In the genomic region with DNA sequence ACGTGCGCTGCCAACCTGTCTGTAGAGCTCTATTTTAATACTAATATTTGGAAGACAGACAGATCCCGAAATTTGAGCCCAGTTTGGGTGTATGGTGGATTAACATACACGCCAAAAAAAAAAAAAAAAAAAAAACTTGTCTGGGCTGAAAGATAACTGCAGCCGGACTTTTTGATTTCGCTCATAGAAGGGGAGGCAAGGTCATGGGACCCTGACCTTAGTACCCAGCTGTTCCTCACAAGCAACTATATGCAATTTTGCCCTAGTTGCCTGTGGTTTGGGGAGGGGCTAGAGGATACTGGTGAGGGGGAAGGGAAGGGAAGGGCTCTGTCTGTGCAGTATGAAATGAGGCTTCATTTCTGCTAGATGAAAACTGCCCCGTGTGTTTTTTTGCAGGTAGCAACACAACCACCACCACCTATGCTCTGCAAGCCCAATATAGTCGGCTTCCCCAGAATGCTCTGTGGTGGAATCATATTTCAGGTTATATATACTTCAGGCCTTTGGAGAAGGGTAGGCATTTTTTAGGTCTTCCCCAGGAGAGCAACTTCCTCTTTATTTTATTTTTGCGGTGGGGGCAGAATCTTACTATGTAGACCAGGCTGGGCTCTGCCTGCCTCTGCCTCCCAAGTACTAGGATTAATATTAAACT, we compare ENCODE assay signal across 8 mouse cellular contexts. TPM values are rescaled to one million over a fixed set of nuclear protein-coding genes. Genes with fewer than 3 reads are reported as not detected.
DNase-seq lines count a peak whose midpoint lies in the region; ATAC-seq lines count a peak whose summit lies in the region.

No protein-coding gene starts in this region.

- H3K27me3 ChIP-seq in erythroblast, embryonic 14.5 days (ENCODE audit: control insufficient read depth) = no peaks in the 10 kb centered on the region
- no peaks in the 10 kb centered on the region for H3K27me3 ChIP-seq in forebrain, embryonic 13.5 days
- no peaks in the 10 kb centered on the region for H3K27me3 ChIP-seq in liver, embryonic 16.5 days (ENCODE audit: control insufficient read depth, insufficient read depth, low read depth, low read length)

- peak; percentile 78 for DNase-seq in 416B (ENCODE audit: low read depth)
- DNase-seq in frontal cortex, postnatal 25 days (ENCODE audit: low spot score in 2 of 2) = no peak
- no peak for DNase-seq in spleen, adult 12 weeks (ENCODE audit: low spot score)
- no peak for DNase-seq in embryo, embryonic 11 days

- H3K36me3 ChIP-seq in erythroblast, embryonic 14.5 days (ENCODE audit: control insufficient read depth) = peaks cover 54% of the 10 kb centered on the region
- H3K36me3 ChIP-seq in forebrain, embryonic 13.5 days (ENCODE audit: poor library complexity, severe bottlenecking) = peaks cover 27% of the 10 kb centered on the region
- H3K36me3 ChIP-seq in liver, embryonic 16.5 days (ENCODE audit: control insufficient read depth, insufficient read depth) = no peaks in the 10 kb centered on the region

- H3K4me3 ChIP-seq in erythroblast, embryonic 14.5 days (replicated peaks) = peak overlapping the region; percentile 73
- H3K4me3 ChIP-seq in forebrain, embryonic 13.5 days = peak overlapping the region; percentile 78
- H3K4me3 ChIP-seq in liver, embryonic 16.5 days (ENCODE audit: low read depth, low read length) = peak overlapping the region; percentile 97

- H3K9me3 ChIP-seq in erythroblast, embryonic 14.5 days (ENCODE audit: control insufficient read depth, low read length) = no peaks in the 10 kb centered on the region
- H3K9me3 ChIP-seq in forebrain, embryonic 13.5 days (replicated peaks) = no peaks in the 10 kb centered on the region
- H3K9me3 ChIP-seq in liver, embryonic 16.5 days (replicated peaks; ENCODE audit: control insufficient read depth, low read length) = no peaks in the 10 kb centered on the region

- ATAC-seq in erythroblast, adult 5-6 weeks (replicated peaks; ENCODE audit: low FRiP score, poor library complexity, severe bottlenecking) = no peak
- no peak for ATAC-seq in forebrain, embryonic 13.5 days
- no peak for ATAC-seq in liver, embryonic 16.5 days (ENCODE audit: low read depth)

- H3K27ac ChIP-seq in forebrain, embryonic 13.5 days = peak overlapping the region; percentile 94
- peak overlapping the region; percentile 99 for H3K27ac ChIP-seq in liver, embryonic 16.5 days (ENCODE audit: low read length)

- WGBS in forebrain, embryonic 13.5 days = 66% methylated on average over 9 of the region's 9 CpGs
- WGBS in liver, embryonic 16.5 days (ENCODE audit: insufficient replicate concordance) = 18% methylated on average over 9 of the region's 9 CpGs

- peak overlapping the region; percentile 87 for H3K9ac ChIP-seq in forebrain, embryonic 13.5 days
- H3K9ac ChIP-seq in liver, embryonic 16.5 days (ENCODE audit: low read depth, low read length) = peak overlapping the region; percentile 95

- peaks cover 97% of the 10 kb centered on the region for H3K4me1 ChIP-seq in erythroblast, embryonic 14.5 days (ENCODE audit: control insufficient read depth)
- H3K4me1 ChIP-seq in forebrain, embryonic 13.5 days = peaks cover 67% of the 10 kb centered on the region
- H3K4me1 ChIP-seq in liver, embryonic 16.5 days (ENCODE audit: control insufficient read depth, low read depth, low read length) = peaks cover 61% of the 10 kb centered on the region

- H3K4me2 ChIP-seq in forebrain, embryonic 13.5 days = peak overlapping the region; percentile 98
- peak overlapping the region; percentile 98 for H3K4me2 ChIP-seq in liver, embryonic 16.5 days (ENCODE audit: low read depth, low read length)

RNA-seq across cellular contexts. Expression of a gene that starts 0.5 kb away (rescaled TPM):
- polyA plus RNA-seq in erythroblast, embryonic 14.5 days (2012) = 4.5 and 5.5 TPM in 2 replicates
- total RNA-seq in erythroblast, adult 5-6 weeks (2015; ENCODE audit: low replicate concordance) = 17.3 and 43.3 TPM in 2 replicates
- total RNA-seq in erythroblast, adult 5-6 weeks (2017; ENCODE audit: low replicate concordance) = 26.8 and 32.5 TPM in 2 replicates
- 34.9 and 38.1 TPM in 2 replicates for polyA plus RNA-seq in forebrain, embryonic 13.5 days (2015; fragmentation: Nextera tagmentation; extraction: Ambion mirVana)
- 23.4 and 24.3 TPM in 2 replicates for polyA plus RNA-seq in liver, embryonic 16.5 days (2015; fragmentation: Nextera tagmentation; extraction: Ambion mirVana)

RNA-seq across cellular contexts. Expression of a gene that starts 7.5 kb away (rescaled TPM):
- 7.7 and 10.0 TPM in 2 replicates for polyA plus RNA-seq in erythroblast, embryonic 14.5 days (2012)
- total RNA-seq in erythroblast, adult 5-6 weeks (2015; ENCODE audit: low replicate concordance) = 15.8 and 21.3 TPM in 2 replicates
- total RNA-seq in erythroblast, adult 5-6 weeks (2017; ENCODE audit: low replicate concordance) = 33.6 and 77.5 TPM in 2 replicates
- polyA plus RNA-seq in forebrain, embryonic 13.5 days (2015; fragmentation: Nextera tagmentation; extraction: Ambion mirVana) = 81.5 and 95.5 TPM in 2 replicates
- polyA plus RNA-seq in liver, embryonic 16.5 days (2015; fragmentation: Nextera tagmentation; extraction: Ambion mirVana) = 32.7 and 33.7 TPM in 2 replicates

RNA-seq across cellular contexts. Expression of a gene that starts 7.6 kb away (rescaled TPM):
- 33.5 and 36.8 TPM in 2 replicates for polyA plus RNA-seq in erythroblast, embryonic 14.5 days (2012)
- total RNA-seq in erythroblast, adult 5-6 weeks (2015; ENCODE audit: low replicate concordance) = 6.5 and 7.1 TPM in 2 replicates
- 19.7 and 43.3 TPM in 2 replicates for total RNA-seq in erythroblast, adult 5-6 weeks (2017; ENCODE audit: low replicate concordance)
- polyA plus RNA-seq in forebrain, embryonic 13.5 days (2015; fragmentation: Nextera tagmentation; extraction: Ambion mirVana) = 93.1 and 95.4 TPM in 2 replicates
- 25.6 and 29.1 TPM in 2 replicates for polyA plus RNA-seq in liver, embryonic 16.5 days (2015; fragmentation: Nextera tagmentation; extraction: Ambion mirVana)

RNA-seq across cellular contexts. Expression of a gene that starts 13.2 kb away (rescaled TPM):
- 7.3 and 8.9 TPM in 2 replicates for polyA plus RNA-seq in erythroblast, embryonic 14.5 days (2012)
- 6.9 and 8.1 TPM in 2 replicates for total RNA-seq in erythroblast, adult 5-6 weeks (2015; ENCODE audit: low replicate concordance)
- total RNA-seq in erythroblast, adult 5-6 weeks (2017; ENCODE audit: low replicate concordance) = 8.8 and 12.1 TPM in 2 replicates
- polyA plus RNA-seq in forebrain, embryonic 13.5 days (2015; fragmentation: Nextera tagmentation; extraction: Ambion mirVana) = 558 and 574 TPM in 2 replicates
- polyA plus RNA-seq in liver, embryonic 16.5 days (2015; fragmentation: Nextera tagmentation; extraction: Ambion mirVana) = 34.8 and 43.4 TPM in 2 replicates

RNA-seq across cellular contexts. Expression of a gene that starts 36.1 kb away (rescaled TPM):
- polyA plus RNA-seq in erythroblast, embryonic 14.5 days (2012) = 46.3 and 51.9 TPM in 2 replicates
- 6.5 and 8.4 TPM in 2 replicates for total RNA-seq in erythroblast, adult 5-6 weeks (2015; ENCODE audit: low replicate concordance)
- 3.2 and 5.3 TPM in 2 replicates for total RNA-seq in erythroblast, adult 5-6 weeks (2017; ENCODE audit: low replicate concordance)
- polyA plus RNA-seq in forebrain, embryonic 13.5 days (2015; fragmentation: Nextera tagmentation; extraction: Ambion mirVana) = 145 and 165 TPM in 2 replicates
- polyA plus RNA-seq in liver, embryonic 16.5 days (2015; fragmentation: Nextera tagmentation; extraction: Ambion mirVana) = 44.7 and 53.0 TPM in 2 replicates
